In genomic region chr19:16029253-16029771, GRCm38 (mm10) we compare ENCODE assay signal across 8 mouse cellular contexts. TPM values are rescaled to one million over a fixed set of nuclear protein-coding genes. Genes with fewer than 3 reads are reported as not detected.
DNase-seq lines count a peak whose midpoint lies in the region; ATAC-seq and TF ChIP-seq lines count a peak whose summit lies in the region.
"Not testable (repeated sequence)": the region's sequence is repeated elsewhere in the genome, so short reads cannot be mapped to it uniquely, and the experiment has no call there.

No protein-coding gene starts in this region.

- not testable (repeated sequence) for H3K27ac ChIP-seq in embryonic facial prominence, embryonic 13.5 days; intestine, postnatal 0 days (ENCODE audit: low read depth, low read length)

- not testable (repeated sequence) for H3K36me3 ChIP-seq in embryonic facial prominence, embryonic 13.5 days; intestine, postnatal 0 days (ENCODE audit: control insufficient read depth, insufficient read depth); megakaryocyte, embryonic 14.5 days (replicated peaks; ENCODE audit: low read length)

- not testable (repeated sequence) for ATAC-seq in embryonic facial prominence, embryonic 13.5 days (ENCODE audit: insufficient number of reproducible peaks, insufficient read depth, low FRiP score, low TSS enrichment, low read depth)
- ATAC-seq in intestine, postnatal 0 days: peak; percentile 47; the same call in 1 of the 2 replicates

- peak; percentile 63 for TF ChIP-seq CTCF in intestine, postnatal 0 days (IDR thresholded peaks at IDR 0.05; ENCODE audit: low read depth)

- H3K9me3 ChIP-seq in embryonic facial prominence, embryonic 13.5 days; intestine, postnatal 0 days (ENCODE audit: control insufficient read depth); megakaryocyte, embryonic 14.5 days: not testable (repeated sequence)

- WGBS in embryonic facial prominence, embryonic 13.5 days: 32% methylated on average over 7 of the region's 9 CpGs
- 20% methylated on average over 7 of the region's 9 CpGs for WGBS in intestine, postnatal 0 days

- H3K27me3 ChIP-seq in embryonic facial prominence, embryonic 13.5 days; intestine, postnatal 0 days (replicated peaks; ENCODE audit: control insufficient read depth, insufficient read depth, low read length); megakaryocyte, embryonic 14.5 days (replicated peaks): not testable (repeated sequence)

- peak overlapping the region; percentile 53 for H3K4me2 ChIP-seq in embryonic facial prominence, embryonic 13.5 days
- H3K4me2 ChIP-seq in intestine, postnatal 0 days (replicated peaks; ENCODE audit: low read depth): peak overlapping the region; percentile 55

- intact Hi-C loops in left cerebral cortex, postnatal 14 days (cut with DNase I): loop anchor here (2.0 kb wide), 1 partner anchor 569 kb away; no protein-coding TSS in a partner anchor

- not testable (repeated sequence) for H3K4me1 ChIP-seq in embryonic facial prominence, embryonic 13.5 days; intestine, postnatal 0 days (replicated peaks; ENCODE audit: control insufficient read depth, insufficient read depth, low read length)
- peaks cover 12% of the 10 kb centered on the region for H3K4me1 ChIP-seq in megakaryocyte, embryonic 14.5 days

- peak overlapping the region; percentile 27; the same call in 1 of the 2 replicates for H3K9ac ChIP-seq in embryonic facial prominence, embryonic 13.5 days
- H3K9ac ChIP-seq in intestine, postnatal 0 days (ENCODE audit: low read depth, low read length): not testable (repeated sequence)

- peak overlapping the region; percentile 35 for H3K4me3 ChIP-seq in embryonic facial prominence, embryonic 13.5 days
- peak overlapping the region; percentile 23 for H3K4me3 ChIP-seq in intestine, postnatal 0 days (ENCODE audit: low read depth, low read length)
- peak overlapping the region; percentile 91 for H3K4me3 ChIP-seq in megakaryocyte, embryonic 14.5 days (replicated peaks)

- DNase-seq in 416B (ENCODE audit: low read depth): peak; percentile 71
- DNase-seq in adrenal gland, postnatal 14 days: peak; percentile 51
- peak; percentile 81 to 82 for DNase-seq in heart, adult 9 months (ENCODE audit: low spot score in 2 of 2)
- DNase-seq in left cerebral cortex, postnatal 14 days (ENCODE audit: low spot score in 2 of 2): peak; percentile 41 to 44
- DNase-seq in right cerebral cortex, adult 18-20 months: peak; percentile 35

RNA-seq across cellular contexts. Expression of gene Cep78, which starts 44.5 kb away (rescaled TPM):
- total RNA-seq in adrenal gland, postnatal 14 days (2021): 11.1 and 11.9 TPM in 2 replicates
- 30.0 and 33.0 TPM in 2 replicates for polyA plus RNA-seq in embryonic facial prominence, embryonic 13.5 days (2015; fragmentation: Nextera tagmentation; extraction: Ambion mirVana)
- polyA plus RNA-seq in intestine, postnatal 0 days (2015; fragmentation: Nextera tagmentation; extraction: Ambion mirVana): 3.8 and 4.3 TPM in 2 replicates
- total RNA-seq in left cerebral cortex, postnatal 14 days (2021): 10 to 100 TPM; 11.5 to 12.3 TPM
- polyA plus RNA-seq in megakaryocyte, embryonic 14.5 days (2012; ENCODE audit: insufficient read depth, low replicate concordance): 0.65 and 2.2 TPM in 2 replicates

Comparison
In these comparisons a context has a peak if more than half of its experiments do, and no peak if none do; other contexts are left out.
1. H3K4me3 ChIP-seq: peak in every context shown above with its lines; median percentile 91 in megakaryocyte, embryonic 14.5 days; 35 in embryonic facial prominence, embryonic 13.5 days; 23 in intestine, postnatal 0 days.